Mouse (Mus musculus) kidney, embryonic 15.5 days (tissue): Measurements from ENCODE around the gene Taar8c. TPM values are rescaled to one million over a fixed set of nuclear protein-coding genes. Genes with fewer than 3 reads are reported as not detected.
A peak's percentile ranks its signal among the peaks of the same experiment; 100 is the strongest.
"Not testable (repeated sequence)": the region's sequence is repeated elsewhere in the genome, so short reads cannot be mapped to it uniquely, and the experiment has no call there.

Experiments
- ATAC-seq: fragments of 200-750 bp; cut with Nextera tagmentation; replicated peaks from 2 replicates; pipeline ENCODE4 v1.8.0; 2017; ENCODE audit warnings: moderate TSS enrichment; ENCODE audit not compliant: low FRiP score
- H3K27ac ChIP-seq: fragments of 300-500 bp; sonication (generic); 2 replicates; pipeline ENCODE4 v1.5.1; 2015; ENCODE audit warnings: mild to moderate bottlenecking, inconsistent platforms
- H3K27me3 ChIP-seq: fragments of 300-500 bp; sonication (generic); 2 replicates; pipeline ENCODE4 v1.6.1; 2015; ENCODE audit warnings: inconsistent platforms
- H3K36me3 ChIP-seq: fragments of 300-500 bp; sonication (generic); 2 replicates; pipeline ENCODE4 v1.6.1; 2015; ENCODE audit warnings: inconsistent platforms
- H3K4me1 ChIP-seq: fragments of 300-500 bp; sonication (generic); 2 replicates; pipeline ENCODE4 v1.6.1; 2015; ENCODE audit warnings: inconsistent platforms
- H3K4me2 ChIP-seq: fragments of 300-500 bp; sonication (generic); 2 replicates; pipeline ENCODE4 v1.6.1; 2015; ENCODE audit warnings: moderate library complexity, mild to moderate bottlenecking, inconsistent platforms
- H3K4me3 ChIP-seq: fragments of 300-500 bp; sonication (generic); replicated peaks from 2 replicates; pipeline ENCODE4 v1.5.1; 2015; ENCODE audit warnings: mild to moderate bottlenecking, inconsistent platforms
- H3K9ac ChIP-seq: fragments of 300-500 bp; sonication (generic); 2 replicates; pipeline ENCODE4 v1.6.1; 2015; ENCODE audit warnings: mild to moderate bottlenecking, inconsistent platforms
- H3K9me3 ChIP-seq: fragments of 300-500 bp; sonication (generic); replicated peaks from 2 replicates; pipeline ENCODE4 v1.6.1; 2016; ENCODE audit warnings: inconsistent platforms
- WGBS: fragments of 180-500 bp; shearing (Covaris S2); methylation state at CpG from one replicate; pipeline ENCODE4 v1.1.7; 2015; ENCODE audit warnings: mixed read lengths; 5-methylcytosine and 5-hydroxymethylcytosine counted together
- polyA plus RNA-seq: library from polyadenylated mRNA; unstranded; fragments of >200 nt; fragmentation: Nextera tagmentation; extraction: Ambion mirVana; gene quantifications from 2 replicates; pipeline ENCODE4 v1.2.1, GENCODE M21; 2015

Gene Taar8c
- polyA plus RNA-seq: not detected in 2 replicates

DNA sequence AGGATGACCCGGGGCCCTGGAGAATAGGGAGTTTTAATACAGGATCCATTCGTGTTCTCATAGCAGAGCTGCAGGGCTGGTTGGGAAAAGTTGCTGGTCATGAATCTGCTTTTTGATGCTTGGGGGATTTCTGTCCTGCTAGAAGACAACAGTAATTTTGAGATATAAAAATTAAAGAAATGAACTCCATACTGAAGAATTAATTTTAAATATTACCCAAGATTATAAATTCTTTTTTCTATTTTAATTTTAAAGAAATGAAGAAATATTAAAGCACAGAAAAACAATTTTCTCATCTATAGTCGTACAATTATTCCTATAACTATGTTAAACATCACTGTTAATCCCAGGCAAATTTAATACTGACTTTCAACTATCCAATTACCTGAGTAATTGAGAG is at the start of gene Taar8c:
Taar8c (minus strand) TSS at position 101 of the 400 bp plus-strand sequence.
- H3K9ac ChIP-seq, H3K4me1 ChIP-seq, ATAC-seq, H3K4me2 ChIP-seq, H3K36me3 ChIP-seq, H3K27me3 ChIP-seq, H3K4me3 ChIP-seq, H3K9me3 ChIP-seq, H3K27ac ChIP-seq: not testable (repeated sequence)
- 85% methylated on average over 1 of the region's 3 CpGs for WGBS

DNA sequence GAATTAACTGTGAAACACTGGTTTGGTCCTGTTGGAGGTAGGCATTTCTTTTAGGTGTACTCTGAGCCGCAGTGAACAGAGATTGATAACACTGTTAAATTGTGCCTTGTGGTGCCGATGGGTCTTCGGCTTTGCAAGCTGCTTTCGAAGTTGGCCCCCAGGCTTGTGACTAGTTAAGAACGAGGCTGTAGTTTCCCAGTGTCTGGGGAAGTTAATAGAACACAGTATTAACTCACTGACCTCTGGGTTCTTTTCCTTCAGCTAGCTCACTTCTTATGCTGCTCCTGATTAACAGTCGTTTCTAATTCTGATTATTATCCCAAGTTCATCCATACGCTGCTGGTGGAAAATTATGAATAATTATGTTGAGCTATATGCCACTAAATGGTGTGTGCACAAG is 48.4 kb upstream of the Taar8c start:
- H3K4me1 ChIP-seq: peaks cover 26% of the 10 kb centered on the region
- H3K4me2 ChIP-seq: peak overlapping the region; percentile 57
- peak overlapping the region; percentile 89 for H3K27ac ChIP-seq
- peaks cover 11% of the 10 kb centered on the region; the same call in 1 of the 2 replicates for H3K36me3 ChIP-seq
- no peaks in the 10 kb centered on the region for H3K27me3 ChIP-seq
- ATAC-seq: 0 out of 2 replicates have a peak, but pooled peaks have one; percentile 42
- H3K9me3 ChIP-seq: no peaks in the 10 kb centered on the region
- 0 out of 2 replicates have a peak overlapping the region, but pooled peaks have one; percentile 76 for H3K9ac ChIP-seq
- WGBS: 33% methylated on average over 7 of the region's 7 CpGs
- H3K4me3 ChIP-seq: peak overlapping the region; percentile 88

GRCm38 (mm10) chr10:24149135-24149781 is 47.5 kb upstream of the Taar8c start, which contains the start of gene Stx7:
Gene Stx7, plus strand, starts transcription at chr10:24149302.
- peak; percentile 98 for ATAC-seq
- H3K36me3 ChIP-seq: peaks cover 9% of the 10 kb centered on the region; the same call in 1 of the 2 replicates
- under 1% methylated on average over 44 of the region's 45 CpGs for WGBS
- H3K9ac ChIP-seq: peak within 1 kb of the TSS; percentile 76
- H3K27me3 ChIP-seq: no peaks in the 10 kb centered on the region
- peak within 1 kb of the TSS; percentile 88 for H3K4me3 ChIP-seq
- peaks cover 26% of the 10 kb centered on the region for H3K4me1 ChIP-seq
- H3K27ac ChIP-seq: peak within 1 kb of the TSS; percentile 89
- no peaks in the 10 kb centered on the region for H3K9me3 ChIP-seq
- H3K4me2 ChIP-seq: peak within 1 kb of the TSS; percentile 57

- no peaks in the 10 kb centered on the region for H3K27me3 ChIP-seq
- no peaks in the 10 kb centered on the region for H3K9me3 ChIP-seq
- H3K27ac ChIP-seq: no peak overlapping the region
- ATAC-seq: no peak
- H3K9ac ChIP-seq: no peak overlapping the region
- H3K4me2 ChIP-seq: no peak overlapping the region
- 80% methylated on average over 3 of the region's 3 CpGs for WGBS
- no peaks in the 10 kb centered on the region for H3K36me3 ChIP-seq
- no peaks in the 10 kb centered on the region for H3K4me1 ChIP-seq
- H3K4me3 ChIP-seq: no peak overlapping the region
Observed at GRCm38 (mm10) chr10:24142735-24143134, 41.0 kb upstream of the Taar8c start.

DNA sequence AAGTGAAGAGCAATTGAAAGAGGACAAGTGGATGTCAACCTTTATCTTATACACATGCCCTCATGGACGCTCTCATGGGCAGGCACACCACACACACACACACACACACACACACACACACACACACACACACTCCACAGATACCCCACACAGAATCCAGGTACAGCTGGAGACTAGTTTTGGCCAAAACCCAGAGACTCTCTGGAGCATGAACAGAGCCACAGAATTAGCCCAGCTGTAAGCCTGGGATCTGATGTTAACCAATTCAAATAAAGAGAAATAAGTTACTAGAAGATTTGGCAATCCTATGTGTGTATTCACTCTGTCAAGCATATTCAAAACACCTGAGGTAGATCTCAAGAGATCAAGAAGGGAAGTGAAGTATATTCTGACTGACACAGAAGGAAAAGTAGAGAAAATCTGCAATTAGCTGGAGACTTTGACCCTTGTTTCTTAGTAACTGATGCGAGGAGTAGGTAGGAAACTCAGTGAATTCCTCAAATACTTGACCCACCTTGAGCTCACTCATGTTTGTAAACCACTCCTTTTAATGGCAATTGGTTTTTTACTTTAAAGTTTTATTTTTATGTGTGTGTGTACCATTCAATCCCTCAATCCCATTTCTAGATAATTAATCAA is 37.0 kb upstream of the Taar8c start:
- Histone ChIP-seq H3K4me1 (no peaks in the 10 kb centered on the region), H3K36me3 (no peaks in the 10 kb centered on the region), H3K9me3 (no peaks in the 10 kb centered on the region), H3K4me2 (no peak overlapping the region), H3K9ac (no peak overlapping the region), H3K4me3 (no peak overlapping the region), H3K27ac (peak overlapping the region; percentile 34; the same call in 1 of the 2 replicates), H3K27me3 (no peaks in the 10 kb centered on the region)
- WGBS: 75% methylated on average over 2 of the region's 2 CpGs
- 0 out of 2 replicates have a peak, but pooled peaks have one; percentile 49 for ATAC-seq

DNA sequence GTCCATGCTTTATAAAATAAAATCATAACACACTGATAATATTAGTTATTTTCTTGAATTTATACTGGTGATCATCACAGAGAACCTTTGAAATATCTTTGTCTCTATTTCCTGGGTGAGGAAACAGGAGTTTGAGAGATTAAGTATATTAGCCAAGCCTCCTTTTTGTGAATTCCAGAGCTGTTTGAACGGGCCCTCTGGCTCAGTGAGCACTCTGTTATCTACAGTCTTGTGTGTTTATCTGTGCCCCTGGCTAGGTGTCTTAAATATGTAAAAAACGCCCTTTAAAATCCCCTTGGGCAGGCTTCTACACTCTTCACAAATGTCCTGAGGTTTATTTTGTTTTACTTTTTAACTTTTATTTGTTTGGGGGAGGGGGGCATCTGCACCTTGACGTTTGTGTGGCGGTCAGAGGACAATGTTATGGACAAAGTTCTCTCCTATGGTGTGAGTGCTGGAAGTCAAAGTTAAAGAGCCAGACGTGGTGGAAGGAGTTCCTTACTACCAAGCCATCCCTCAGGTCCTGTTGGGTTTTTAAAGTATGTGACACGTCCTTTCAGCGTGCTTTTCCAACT is 32.4 kb upstream of the Taar8c start:
- Histone ChIP-seq H3K36me3 (no peaks in the 10 kb centered on the region), H3K27me3 (no peaks in the 10 kb centered on the region), H3K9me3 (no peaks in the 10 kb centered on the region), H3K9ac (no peak overlapping the region), H3K27ac (no peak overlapping the region), H3K4me2 (no peak overlapping the region), H3K4me1 (peaks cover 9% of the 10 kb centered on the region), H3K4me3 (no peak overlapping the region)
- ATAC-seq: no peak
- 63% methylated on average over 7 of the region's 7 CpGs for WGBS

- WGBS: 35% methylated on average over 2 of the region's 2 CpGs
- H3K4me2 ChIP-seq: no peak overlapping the region
- peaks cover 9% of the 10 kb centered on the region for H3K4me1 ChIP-seq
- no peak overlapping the region for H3K4me3 ChIP-seq
- no peak overlapping the region for H3K27ac ChIP-seq
- no peak overlapping the region for H3K9ac ChIP-seq
- no peaks in the 10 kb centered on the region for H3K27me3 ChIP-seq
- H3K9me3 ChIP-seq: no peaks in the 10 kb centered on the region
- H3K36me3 ChIP-seq: no peaks in the 10 kb centered on the region
- no peak for ATAC-seq
Observed at GRCm38 (mm10) chr10:24133132-24133531, 31.4 kb upstream of the Taar8c start.

- no peak overlapping the region for H3K4me3 ChIP-seq
- WGBS: 12% methylated on average over 5 of the region's 5 CpGs
- H3K4me2 ChIP-seq: peak overlapping the region; percentile 50
- peaks cover 9% of the 10 kb centered on the region for H3K4me1 ChIP-seq
- H3K27me3 ChIP-seq: no peaks in the 10 kb centered on the region
- no peaks in the 10 kb centered on the region for H3K9me3 ChIP-seq
- no peaks in the 10 kb centered on the region for H3K36me3 ChIP-seq
- peak; percentile 77 for ATAC-seq
- H3K9ac ChIP-seq: no peak overlapping the region
- peak overlapping the region; percentile 75 for H3K27ac ChIP-seq
Observed at GRCm38 (mm10) chr10:24132273-24132672, 30.6 kb upstream of the Taar8c start.

- Histone ChIP-seq H3K36me3 (no peaks in the 10 kb centered on the region), H3K4me1 (peaks cover 9% of the 10 kb centered on the region), H3K27me3 (no peaks in the 10 kb centered on the region), H3K4me3 (peak overlapping the region; percentile 31), H3K4me2 (peak overlapping the region; percentile 50), H3K27ac (peak overlapping the region; percentile 75), H3K9me3 (no peaks in the 10 kb centered on the region), H3K9ac (no peak overlapping the region)
- peak; percentile 82; the same call in 1 of the 2 replicates for ATAC-seq
- 23% methylated on average over 9 of the region's 9 CpGs for WGBS
Observed at GRCm38 (mm10) chr10:24131451-24132262, 29.9 kb upstream of the Taar8c start.

DNA sequence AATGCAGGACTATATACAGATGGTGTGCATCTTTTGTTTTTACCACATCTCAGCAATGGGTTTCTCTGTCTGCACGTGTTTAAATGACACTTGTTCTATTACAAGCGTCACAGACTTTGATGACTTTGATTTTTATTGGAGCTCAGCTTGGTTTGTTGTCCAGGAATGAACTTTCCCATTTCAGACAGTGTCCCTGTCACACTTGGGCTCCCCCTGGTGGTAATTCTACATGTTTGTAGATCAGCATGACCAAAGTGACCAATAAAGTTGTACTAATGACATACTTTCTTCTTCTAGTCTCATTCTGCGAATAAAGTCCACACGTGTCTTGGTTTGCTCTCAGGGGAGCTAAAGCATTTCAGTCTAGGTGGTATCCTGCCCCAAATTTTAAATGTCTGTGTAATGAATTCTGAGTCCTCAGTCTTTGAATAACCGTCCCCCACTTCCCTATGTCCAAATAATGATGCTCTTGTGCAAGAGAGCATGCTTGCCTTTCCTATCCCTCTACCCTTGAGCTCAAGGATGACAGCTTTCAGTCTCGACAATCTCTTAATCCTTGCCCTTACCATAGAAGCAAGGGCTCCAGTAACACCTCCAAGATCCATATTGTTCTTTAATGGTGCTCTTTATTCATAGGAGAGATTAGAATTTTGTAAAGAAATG is 9.5 kb upstream of the Taar8c start:
- Histone ChIP-seq H3K27ac (no peak overlapping the region), H3K36me3 (no peaks in the 10 kb centered on the region), H3K4me2 (no peak overlapping the region), H3K4me1 (no peaks in the 10 kb centered on the region), H3K9ac (no peak overlapping the region), H3K9me3 (peaks cover 7% of the 10 kb centered on the region; the same call in 1 of the 2 replicates), H3K4me3 (no peak overlapping the region), H3K27me3 (no peaks in the 10 kb centered on the region)
- WGBS: 55% methylated on average over 6 of the region's 6 CpGs
- ATAC-seq: no peak

GRCm38 (mm10) chr10:24109434-24109833 is 7.7 kb upstream of the Taar8c start, which contains the start of gene Taar9:
Gene Taar9, minus strand, starts transcription at chr10:24109534.
- not testable (repeated sequence) for ATAC-seq, H3K27me3 ChIP-seq, H3K9ac ChIP-seq, H3K27ac ChIP-seq, H3K4me3 ChIP-seq, H3K36me3 ChIP-seq, H3K4me2 ChIP-seq, H3K9me3 ChIP-seq, H3K4me1 ChIP-seq
- 80% methylated on average over 8 of the region's 8 CpGs for WGBS
